Mouse (Mus musculus) liver, embryonic 12.5 days (tissue): ENCODE measurements around the gene Gm49339. TPM values are rescaled to one million over a fixed set of nuclear protein-coding genes. Genes with fewer than 3 reads are reported as not detected.

Source experiments
- ATAC-seq: fragments of 200-750 bp; cut with Nextera tagmentation; 2 replicates; pipeline ENCODE4 v1.8.0; 2017; ENCODE audit warnings: moderate number of reproducible peaks, mild to moderate bottlenecking, moderate library complexity
- H3K27ac ChIP-seq: fragments of 300-500 bp; sonication (generic); 2 replicates; pipeline ENCODE4 v1.5.1; 2016; ENCODE audit warnings: mild to moderate bottlenecking
- H3K27me3 ChIP-seq: fragments of 300-500 bp; sonication (generic); replicated peaks from 2 replicates; pipeline ENCODE4 v1.6.1; 2016; ENCODE audit warnings: mild to moderate bottlenecking, moderate library complexity
- H3K36me3 ChIP-seq: fragments of 300-500 bp; sonication (generic); 2 replicates; pipeline ENCODE4 v1.6.1; 2016; ENCODE audit warnings: mild to moderate bottlenecking, moderate library complexity
- H3K4me1 ChIP-seq: fragments of 300-500 bp; sonication (generic); 2 replicates; pipeline ENCODE4 v1.6.1; 2016
- H3K4me2 ChIP-seq: fragments of 300-500 bp; sonication (generic); 2 replicates; pipeline ENCODE4 v1.6.1; 2016; ENCODE audit warnings: mild to moderate bottlenecking, moderate library complexity
- H3K4me3 ChIP-seq: fragments of 300-500 bp; sonication (generic); 2 replicates; pipeline ENCODE4 v1.5.1; 2016; ENCODE audit warnings: mild to moderate bottlenecking, moderate library complexity
- H3K9ac ChIP-seq: fragments of 300-500 bp; sonication (generic); 2 replicates; pipeline ENCODE4 v1.6.1; 2016; ENCODE audit warnings: mild to moderate bottlenecking, moderate library complexity
- H3K9me3 ChIP-seq: fragments of 300-500 bp; sonication (generic); replicated peaks from 2 replicates; pipeline ENCODE4 v1.6.1; 2016; ENCODE audit warnings: mild to moderate bottlenecking, moderate library complexity
- WGBS: fragments of 180-500 bp; shearing (Covaris S2); methylation state at CpG from one replicate; pipeline ENCODE4 v1.1.7; 2016; ENCODE audit not compliant: insufficient replicate concordance; 5-methylcytosine and 5-hydroxymethylcytosine counted together
- polyA plus RNA-seq: library from polyadenylated mRNA; unstranded; fragments of >200 nt; fragmentation: Nextera tagmentation; extraction: Ambion mirVana; gene quantifications from 2 replicates; pipeline ENCODE4 v1.2.1, GENCODE M21; 2016

The Gm49339 gene
- polyA plus RNA-seq, 1 experiment from 2014 or later, result not detected

- Histone ChIP-seq H3K4me2 (no peak overlapping the region), H3K4me1 (peaks cover 16% of the 10 kb centered on the region; the same call in 1 of the 2 replicates), H3K27me3 (no peaks in the 10 kb centered on the region), H3K36me3 (no peaks in the 10 kb centered on the region), H3K9me3 (no peaks in the 10 kb centered on the region), H3K4me3 (no peak overlapping the region), H3K27ac (no peak overlapping the region), H3K9ac (no peak overlapping the region)
- WGBS, result 61% methylated on average over 4 of the region's 4 CpGs
- no peak for ATAC-seq
Observed at GRCm38 (mm10) chr10:51526633-51527032, 46.2 kb downstream of the Gm49339 start.

- H3K27ac ChIP-seq, result peak overlapping the region; percentile 22; the same call in 1 of the 2 replicates
- no peak overlapping the region for H3K4me3 ChIP-seq
- H3K27me3 ChIP-seq, result no peaks in the 10 kb centered on the region
- peaks cover 16% of the 10 kb centered on the region; the same call in 1 of the 2 replicates for H3K4me1 ChIP-seq
- H3K36me3 ChIP-seq, result no peaks in the 10 kb centered on the region
- no peak for ATAC-seq
- no peak overlapping the region for H3K4me2 ChIP-seq
- no peaks in the 10 kb centered on the region for H3K9me3 ChIP-seq
- H3K9ac ChIP-seq, result no peak overlapping the region
- WGBS, result 16% methylated on average over 8 of the region's 8 CpGs
Observed at GRCm38 (mm10) chr10:51528840-51529434, 48.5 kb downstream of the Gm49339 start.

GRCm38 (mm10) chr10:51529497-51529896, 49.1 kb downstream of the Gm49339 start:
- H3K36me3 ChIP-seq, result no peaks in the 10 kb centered on the region
- no peaks in the 10 kb centered on the region for H3K9me3 ChIP-seq
- 31% methylated on average over 3 of the region's 3 CpGs for WGBS
- no peak overlapping the region for H3K27ac ChIP-seq
- ATAC-seq, result no peak
- H3K9ac ChIP-seq, result no peak overlapping the region
- no peaks in the 10 kb centered on the region for H3K27me3 ChIP-seq
- H3K4me1 ChIP-seq, result peaks cover 16% of the 10 kb centered on the region; the same call in 1 of the 2 replicates
- H3K4me3 ChIP-seq, result no peak overlapping the region
- H3K4me2 ChIP-seq, result no peak overlapping the region

GRCm38 (mm10) chr10:51530813-51531212, 50.4 kb downstream of the Gm49339 start:
- no peaks in the 10 kb centered on the region for H3K27me3 ChIP-seq
- H3K4me1 ChIP-seq, result peaks cover 16% of the 10 kb centered on the region; the same call in 1 of the 2 replicates
- H3K4me2 ChIP-seq, result no peak overlapping the region
- H3K4me3 ChIP-seq, result no peak overlapping the region
- WGBS, result 74% methylated on average over 7 of the region's 7 CpGs
- no peak overlapping the region for H3K27ac ChIP-seq
- H3K9me3 ChIP-seq, result no peaks in the 10 kb centered on the region
- H3K36me3 ChIP-seq, result no peaks in the 10 kb centered on the region
- H3K9ac ChIP-seq, result no peak overlapping the region
- no peak for ATAC-seq

Other genes with a start within 250 kb of the Gm49339 start
- gene Lilr4b, start within 50 bp of the Gm49339 start, polyA plus RNA-seq, result 0.44 and 0.48 TPM in 2 replicates
- gene Lilrb4a, start 10.3 kb downstream of the Gm49339 start, polyA plus RNA-seq, result 3.3 and 4.7 TPM in 2 replicates
- gene Fam162b, start 109.9 kb downstream of the Gm49339 start, polyA plus RNA-seq, result 0.33 TPM in 1 of 2 replicates, not detected in the other
- gene Gprc6a, start 150.8 kb downstream of the Gm49339 start, polyA plus RNA-seq, result 0.10 TPM in 1 of 2 replicates, not detected in the other
- 0.04 and 0.20 TPM in 2 replicates for gene Rfx6, start 197.1 kb downstream of the Gm49339 start, polyA plus RNA-seq